Mouse (Mus musculus) embryonic facial prominence, embryonic 15.5 days (tissue): ENCODE measurements at regions not wholly inside any gene's neighbourhood (a gene's known extent, or its start where the extent isn't known, plus 50 kb on each side); places are given as distances from the start of the nearest gene placed in this dataset.

Experiments
- ATAC-seq: fragments of 200-750 bp; cut with Nextera tagmentation; 2 replicates; pipeline ENCODE4 v1.8.0; 2017; ENCODE audit warnings: low read depth, moderate TSS enrichment; ENCODE audit not compliant: insufficient number of reproducible peaks, low FRiP score, low TSS enrichment
- H3K27ac ChIP-seq: fragments of 300-500 bp; sonication (generic); replicated peaks from 2 replicates; pipeline ENCODE4 v1.5.1; 2015; ENCODE audit warnings: mild to moderate bottlenecking, inconsistent platforms
- H3K27me3 ChIP-seq: fragments of 300-500 bp; sonication (generic); 2 replicates; pipeline ENCODE4 v1.6.1; 2015; ENCODE audit warnings: inconsistent platforms
- H3K36me3 ChIP-seq: fragments of 300-500 bp; sonication (generic); 2 replicates; pipeline ENCODE4 v1.6.1; 2015; ENCODE audit warnings: mild to moderate bottlenecking, inconsistent platforms
- H3K4me1 ChIP-seq: fragments of 300-500 bp; sonication (generic); 2 replicates; pipeline ENCODE4 v1.6.1; 2015; ENCODE audit warnings: inconsistent platforms
- H3K4me2 ChIP-seq: fragments of 300-500 bp; sonication (generic); replicated peaks from 2 replicates; pipeline ENCODE4 v1.6.1; 2015; ENCODE audit warnings: mild to moderate bottlenecking, inconsistent platforms
- H3K4me3 ChIP-seq: fragments of 300-500 bp; sonication (generic); replicated peaks from 2 replicates; pipeline ENCODE4 v1.5.1; 2015; ENCODE audit warnings: mild to moderate bottlenecking, inconsistent platforms
- H3K9ac ChIP-seq: fragments of 300-500 bp; sonication (generic); 2 replicates; pipeline ENCODE4 v1.6.1; 2015; ENCODE audit warnings: inconsistent platforms
- H3K9me3 ChIP-seq: fragments of 300-500 bp; sonication (generic); replicated peaks from 2 replicates; pipeline ENCODE4 v1.6.1; 2016; ENCODE audit warnings: inconsistent platforms
- WGBS: fragments of 180-500 bp; shearing (Covaris S2); methylation state at CpG from one replicate; pipeline ENCODE4 v1.1.7; 2015; 5-methylcytosine and 5-hydroxymethylcytosine counted together

GRCm38 (mm10) chr11:65389238-65389637 lies 119.4 kb upstream of the Myocd start:
- Histone ChIP-seq H3K27ac (no peak overlapping the region), H3K36me3 (no peaks in the 10 kb centered on the region), H3K4me3 (no peak overlapping the region), H3K4me1 (peaks cover 5% of the 10 kb centered on the region; the same call in 1 of the 2 replicates), H3K9ac (no peak overlapping the region), H3K4me2 (no peak overlapping the region), H3K9me3 (no peaks in the 10 kb centered on the region), H3K27me3 (no peaks in the 10 kb centered on the region)
- 68% methylated on average over 3 of the region's 3 CpGs for WGBS
- ATAC-seq = no peak

- Histone ChIP-seq H3K4me2 (no peak overlapping the region), H3K27ac (no peak overlapping the region), H3K4me1 (peaks cover 5% of the 10 kb centered on the region; the same call in 1 of the 2 replicates), H3K4me3 (no peak overlapping the region), H3K9ac (no peak overlapping the region), H3K9me3 (no peaks in the 10 kb centered on the region), H3K27me3 (no peaks in the 10 kb centered on the region), H3K36me3 (no peaks in the 10 kb centered on the region)
- 43% methylated on average over 14 of the region's 14 CpGs for WGBS
- no peak for ATAC-seq
These were observed 116.7 kb upstream of the Myocd start for GRCm38 (mm10) chr11:65386291-65387061.

- no peaks in the 10 kb centered on the region for H3K36me3 ChIP-seq
- H3K4me3 ChIP-seq = no peak overlapping the region
- no peak overlapping the region for H3K4me2 ChIP-seq
- H3K4me1 ChIP-seq = no peaks in the 10 kb centered on the region
- H3K9ac ChIP-seq = no peak overlapping the region
- no peaks in the 10 kb centered on the region for H3K9me3 ChIP-seq
- WGBS = 76% methylated on average over 5 of the region's 5 CpGs
- no peaks in the 10 kb centered on the region for H3K27me3 ChIP-seq
- no peak for ATAC-seq
- no peak overlapping the region for H3K27ac ChIP-seq
These were observed 105.6 kb upstream of the Myocd start for GRCm38 (mm10) chr11:65375361-65375760.

GRCm38 (mm10) chr11:65373136-65373535 lies 103.3 kb upstream of the Myocd start:
- Histone ChIP-seq H3K9me3 (no peaks in the 10 kb centered on the region), H3K9ac (no peak overlapping the region), H3K4me1 (no peaks in the 10 kb centered on the region), H3K4me3 (no peak overlapping the region), H3K27me3 (no peaks in the 10 kb centered on the region), H3K4me2 (no peak overlapping the region), H3K36me3 (no peaks in the 10 kb centered on the region), H3K27ac (no peak overlapping the region)
- 92% methylated on average over 4 of the region's 4 CpGs for WGBS
- ATAC-seq = no peak

- no peak for ATAC-seq
- Histone ChIP-seq H3K9me3 (no peaks in the 10 kb centered on the region), H3K36me3 (no peaks in the 10 kb centered on the region), H3K9ac (no peak overlapping the region), H3K4me3 (no peak overlapping the region), H3K4me1 (no peaks in the 10 kb centered on the region), H3K27me3 (no peaks in the 10 kb centered on the region), H3K4me2 (no peak overlapping the region), H3K27ac (no peak overlapping the region)
- WGBS = 70% methylated on average over 9 of the region's 9 CpGs
These were observed 102.6 kb upstream of the Myocd start for GRCm38 (mm10) chr11:65372309-65372811.

- Histone ChIP-seq H3K9ac (no peak overlapping the region), H3K4me1 (no peaks in the 10 kb centered on the region), H3K4me3 (no peak overlapping the region), H3K36me3 (no peaks in the 10 kb centered on the region), H3K9me3 (no peaks in the 10 kb centered on the region), H3K4me2 (no peak overlapping the region), H3K27me3 (no peaks in the 10 kb centered on the region), H3K27ac (no peak overlapping the region)
- 32% methylated on average over 5 of the region's 5 CpGs for WGBS
- no peak for ATAC-seq
These were observed 98.0 kb upstream of the Myocd start for GRCm38 (mm10) chr11:65367825-65368224.

- Histone ChIP-seq H3K9ac (no peak overlapping the region), H3K9me3 (no peaks in the 10 kb centered on the region), H3K4me3 (no peak overlapping the region), H3K36me3 (no peaks in the 10 kb centered on the region), H3K27me3 (no peaks in the 10 kb centered on the region), H3K4me1 (no peaks in the 10 kb centered on the region), H3K4me2 (no peak overlapping the region), H3K27ac (no peak overlapping the region)
- WGBS = 60% methylated on average over 8 of the region's 8 CpGs
- ATAC-seq = no peak
These were observed 97.0 kb upstream of the Myocd start for GRCm38 (mm10) chr11:65366677-65367370.

- ATAC-seq = no peak
- H3K4me2 ChIP-seq = no peak overlapping the region
- H3K9ac ChIP-seq = no peak overlapping the region
- H3K36me3 ChIP-seq = no peaks in the 10 kb centered on the region
- no peak overlapping the region for H3K27ac ChIP-seq
- H3K4me3 ChIP-seq = no peak overlapping the region
- H3K27me3 ChIP-seq = no peaks in the 10 kb centered on the region
- H3K9me3 ChIP-seq = no peaks in the 10 kb centered on the region
- no peaks in the 10 kb centered on the region for H3K4me1 ChIP-seq
- 53% methylated on average over 12 of the region's 12 CpGs for WGBS
These were observed 96.2 kb upstream of the Myocd start for GRCm38 (mm10) chr11:65365751-65366559.

GRCm38 (mm10) chr11:65364910-65365309 lies 95.1 kb upstream of the Myocd start:
- ATAC-seq = no peak
- H3K27me3 ChIP-seq = no peaks in the 10 kb centered on the region
- no peak overlapping the region for H3K9ac ChIP-seq
- H3K36me3 ChIP-seq = no peaks in the 10 kb centered on the region
- H3K9me3 ChIP-seq = no peaks in the 10 kb centered on the region
- H3K4me3 ChIP-seq = no peak overlapping the region
- H3K27ac ChIP-seq = no peak overlapping the region
- H3K4me1 ChIP-seq = no peaks in the 10 kb centered on the region
- 75% methylated on average over 3 of the region's 3 CpGs for WGBS
- no peak overlapping the region for H3K4me2 ChIP-seq

GRCm38 (mm10) chr11:65363846-65364245 lies 94.1 kb upstream of the Myocd start:
- Histone ChIP-seq H3K4me1 (no peaks in the 10 kb centered on the region), H3K27me3 (no peaks in the 10 kb centered on the region), H3K9ac (no peak overlapping the region), H3K4me2 (no peak overlapping the region), H3K4me3 (no peak overlapping the region), H3K9me3 (no peaks in the 10 kb centered on the region), H3K36me3 (no peaks in the 10 kb centered on the region), H3K27ac (no peak overlapping the region)
- WGBS = 85% methylated on average over 3 of the region's 3 CpGs
- ATAC-seq = no peak

- no peaks in the 10 kb centered on the region for H3K9me3 ChIP-seq
- WGBS = 81% methylated on average over 5 of the region's 5 CpGs
- no peaks in the 10 kb centered on the region for H3K4me1 ChIP-seq
- H3K27me3 ChIP-seq = no peaks in the 10 kb centered on the region
- no peaks in the 10 kb centered on the region for H3K36me3 ChIP-seq
- H3K9ac ChIP-seq = no peak overlapping the region
- H3K4me2 ChIP-seq = no peak overlapping the region
- no peak overlapping the region for H3K27ac ChIP-seq
- no peak for ATAC-seq
- no peak overlapping the region for H3K4me3 ChIP-seq
These were observed 90.9 kb upstream of the Myocd start for GRCm38 (mm10) chr11:65360729-65361128.
